ENCODE assay signal across 14 mouse cellular contexts in genomic region chr11:100055686-100056655, GRCm38 (mm10). TPM values are rescaled to one million over a fixed set of nuclear protein-coding genes. Genes with fewer than 3 reads are reported as not detected.
DNase-seq lines count a peak whose midpoint lies in the region.
"Had no signal": no experiment of that assay in that cellular context is flagged by ENCODE, and none has a peak within 500 bp of the region (broad histone marks: within the 10 kb centered on the region; RNA-seq: fewer than 3 reads in every experiment).

No protein-coding gene starts in this region.

- peak; percentile 63 for DNase-seq in heart, adult 11 months
- DNase-seq in heart, postnatal 4 days: no peak
- DNase-seq in 3T3-L1 (ENCODE audit: low read depth, low spot score) (peak; percentile 92), NIH3T3 (ENCODE audit: low read depth) (peak; percentile 63)
- peak; percentile 24 for DNase-seq in lung, postnatal 36 days
- DNase-seq in heart, adult 18-20 months: no peak
- no peak for DNase-seq in right cerebral cortex, postnatal 36 days (ENCODE audit: low spot score in 2 of 2)
- DNase-seq: gastrocnemius, postnatal 25 days; kidney, postnatal 36 days; liver; right cerebral cortex, adult 18-20 months had no signal

RNA-seq across cellular contexts. Expression of gene Krt31, which starts 5.6 kb away (rescaled TPM):
- not detected for total RNA-seq in heart, postnatal 4 days (2021)
- total RNA-seq in heart, adult 18-20 months (2021): not detected
- total RNA-seq: gastrocnemius, postnatal 25 days; hematopoietic stem cell, adult 5-6 weeks; layer of hippocampus, postnatal 10 days; left cerebral cortex, postnatal 14 days had no signal

RNA-seq across cellular contexts. Expression of gene Krt34, which starts 14.6 kb away (rescaled TPM):
- total RNA-seq in heart, postnatal 4 days (2021): not detected
- total RNA-seq in heart, adult 18-20 months (2021): not detected
- total RNA-seq: gastrocnemius, postnatal 25 days; hematopoietic stem cell, adult 5-6 weeks; layer of hippocampus, postnatal 10 days; left cerebral cortex, postnatal 14 days had no signal

RNA-seq across cellular contexts. Expression of gene Krt33b, which starts 26.3 kb away (rescaled TPM):
- not detected for total RNA-seq in heart, postnatal 4 days (2021)
- not detected for total RNA-seq in heart, adult 18-20 months (2021)
- total RNA-seq: gastrocnemius, postnatal 25 days; hematopoietic stem cell, adult 5-6 weeks; layer of hippocampus, postnatal 10 days; left cerebral cortex, postnatal 14 days had no signal

RNA-seq across cellular contexts. Expression of gene Krt32, which starts 32.1 kb away (rescaled TPM):
- total RNA-seq in heart, postnatal 4 days (2021): not detected
- not detected for total RNA-seq in heart, adult 18-20 months (2021)
- total RNA-seq: gastrocnemius, postnatal 25 days; hematopoietic stem cell, adult 5-6 weeks; layer of hippocampus, postnatal 10 days; left cerebral cortex, postnatal 14 days had no signal

RNA-seq across cellular contexts. Expression of gene Krt33a, which starts 40.0 kb away (rescaled TPM):
- total RNA-seq in heart, postnatal 4 days (2021): not detected
- total RNA-seq in heart, adult 18-20 months (2021): not detected
- total RNA-seq: gastrocnemius, postnatal 25 days; hematopoietic stem cell, adult 5-6 weeks; layer of hippocampus, postnatal 10 days; left cerebral cortex, postnatal 14 days had no signal

Comparison
In these comparisons a context has a peak if more than half of its experiments do, and no peak if none do; other contexts are left out.
1. DNase-seq: peak in heart, adult 11 months (single experiment), 3T3-L1 (single experiment), NIH3T3 (single experiment) and lung, postnatal 36 days (single experiment); none in heart, postnatal 4 days (single experiment), heart, adult 18-20 months (0 of 2) and right cerebral cortex, postnatal 36 days (0 of 2).